Mouse (Mus musculus) CD4-positive, CD25-positive, alpha-beta regulatory T cell, adult 2 months (primary cell): Measurements from ENCODE around the gene Cnppd1.

ENCODE experiments used
- DNase-seq: peaks from one replicate; pipeline ENCODE4 v3.0.0-alpha.2; 2012; ENCODE audit warnings: low read depth, low spot score

Gene Cnppd1

GRCm38 (mm10) chr1:75142301-75143261 lies at the start of gene Cnppd1, which contains the start of gene Retreg2:
Cnppd1 (minus strand) TSS chr1:75142711.
Retreg2 (plus strand) TSS chr1:75142778.
- DNase-seq = peak; percentile 99

- peak; percentile 97 for DNase-seq
Observed at GRCm38 (mm10) chr1:75191622-75192402, 49.3 kb upstream of the Cnppd1 start, which contains the start of the genes Ankzf1 and Atg9a. Ankzf1 (plus strand) TSS chr1:75192151. Atg9a (minus strand) TSS chr1:75192196.

DNA sequence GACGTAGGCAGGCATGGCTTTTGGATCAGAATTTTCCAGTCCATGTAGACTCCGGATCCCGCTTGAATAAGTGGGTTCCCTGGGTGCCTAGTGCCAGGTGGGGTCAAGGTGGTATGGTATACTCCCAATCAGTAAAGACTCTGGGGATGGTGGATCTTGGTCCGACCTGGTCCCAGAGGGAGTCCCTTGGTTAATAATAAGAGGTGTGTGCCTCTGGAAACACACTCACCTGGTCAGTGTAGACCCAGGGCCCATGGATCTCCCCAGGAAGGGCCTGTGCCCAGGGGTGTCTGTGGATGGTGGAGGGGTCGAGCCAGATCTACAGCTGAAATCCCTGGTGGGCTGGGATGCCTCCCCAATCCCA lies 48.7 kb upstream of the Cnppd1 start:
- DNase-seq = no peak

DNA sequence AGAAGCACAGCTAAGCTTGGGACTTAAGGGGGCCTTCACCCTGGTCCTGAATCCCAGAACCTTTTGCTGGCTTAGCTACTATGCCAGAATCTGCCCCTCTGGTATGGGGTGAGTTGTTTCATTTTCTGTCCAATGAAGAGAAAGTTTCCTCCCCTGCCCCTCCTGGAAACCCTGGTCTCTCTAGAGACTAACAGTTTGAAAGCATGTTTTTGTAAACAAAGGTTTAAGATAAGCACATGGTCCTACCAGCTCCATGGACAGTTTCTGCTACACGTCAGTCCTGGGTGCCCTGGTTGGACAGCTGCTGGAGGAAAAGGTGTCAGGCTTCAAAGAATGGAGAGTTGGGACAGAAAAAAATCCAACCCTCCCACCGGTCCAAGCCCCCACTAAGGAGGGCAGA lies 48.1 kb upstream of the Cnppd1 start:
- no peak for DNase-seq

DNA sequence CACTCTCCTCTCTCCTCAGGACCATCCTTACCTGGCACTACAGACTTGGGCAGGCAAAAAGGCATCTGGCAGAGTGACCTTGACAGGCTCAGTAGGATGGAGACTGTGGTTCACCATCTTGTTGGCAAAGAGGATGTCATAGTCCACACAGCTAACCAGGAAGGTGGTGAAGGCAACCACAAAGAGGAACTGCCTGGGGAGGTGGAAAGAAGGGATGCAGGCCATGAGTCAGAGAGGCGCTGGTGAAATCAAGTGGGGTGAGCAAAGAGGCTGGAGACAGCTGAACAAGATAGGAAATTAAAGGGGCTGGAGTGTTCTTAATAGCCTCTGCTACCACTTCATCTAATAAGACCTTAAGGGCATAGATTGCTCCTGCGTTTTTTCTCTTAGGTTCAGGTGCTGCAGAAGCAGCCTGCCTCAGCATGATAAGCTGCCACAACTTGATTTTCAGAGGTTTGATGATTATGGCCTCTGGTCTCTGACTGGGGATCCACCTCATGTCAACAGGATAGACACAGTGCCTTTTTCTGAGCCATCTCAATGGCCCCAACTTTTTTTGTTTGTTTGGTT lies 45.5 kb upstream of the Cnppd1 start:
- no peak for DNase-seq

DNA sequence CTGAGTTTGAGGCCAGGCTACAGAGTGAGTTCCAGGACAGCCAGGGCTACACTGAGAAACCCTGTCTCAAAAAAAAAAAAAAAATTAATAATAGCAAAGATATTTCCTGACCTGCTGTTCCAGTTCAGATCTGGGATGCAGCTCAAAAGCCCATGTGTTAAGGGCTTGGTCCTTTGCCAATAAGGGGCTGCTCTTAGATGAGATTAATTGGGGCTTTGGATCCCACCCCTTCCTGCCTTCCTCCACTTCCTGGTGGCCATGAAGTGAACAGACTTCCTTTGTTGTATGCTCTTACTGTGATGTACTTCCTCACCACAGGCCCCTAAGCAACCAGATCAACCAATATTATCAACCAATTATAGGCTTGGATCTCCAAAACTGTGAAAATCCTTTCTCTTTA lies 44.6 kb upstream of the Cnppd1 start:
- no peak for DNase-seq

DNA sequence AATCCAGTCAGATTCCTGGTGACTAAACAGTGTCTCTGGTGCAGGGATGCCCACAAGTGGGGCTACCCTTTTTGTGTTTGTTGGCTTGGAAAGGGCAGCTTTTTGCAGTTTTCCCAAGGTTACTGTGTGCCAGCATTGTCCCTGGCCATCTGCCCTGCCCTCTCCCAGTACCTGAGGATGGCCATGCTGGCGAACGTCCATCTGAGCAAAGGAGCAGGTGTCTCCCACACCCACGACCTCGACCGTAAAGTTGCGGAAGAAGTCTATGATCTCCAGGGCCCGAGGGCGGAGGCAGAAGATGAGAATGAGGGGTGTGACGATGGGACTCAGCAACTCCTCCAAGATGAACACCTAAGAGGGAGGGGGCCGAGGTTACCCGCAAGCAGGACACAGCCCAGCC lies 43.0 kb upstream of the Cnppd1 start:
- DNase-seq = no peak

GRCm38 (mm10) chr1:75182160-75182559 lies 39.6 kb upstream of the Cnppd1 start:
- peak; percentile 24 for DNase-seq

GRCm38 (mm10) chr1:75181377-75181870 lies 38.9 kb upstream of the Cnppd1 start:
- no peak for DNase-seq

DNA sequence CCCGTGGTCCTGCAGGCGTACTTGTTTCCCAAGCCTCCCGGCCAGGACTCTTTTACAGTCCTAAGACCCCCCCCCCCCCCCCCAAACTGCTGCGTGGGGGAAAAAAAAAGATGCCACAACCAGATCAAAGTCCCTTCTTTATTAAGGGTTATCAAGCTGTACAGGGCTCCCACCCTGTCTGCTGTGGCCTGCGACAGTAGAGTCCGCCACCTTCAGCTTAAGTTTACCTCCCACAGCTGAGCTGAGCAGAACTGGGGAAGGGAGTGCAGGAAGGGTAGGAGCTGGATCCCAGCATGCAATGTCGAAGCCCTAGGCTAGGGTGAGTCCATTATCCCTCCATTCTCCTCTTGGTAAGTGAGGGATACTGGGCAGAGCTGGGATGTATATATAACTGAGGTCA lies 38.2 kb upstream of the Cnppd1 start:
- no peak for DNase-seq

DNA sequence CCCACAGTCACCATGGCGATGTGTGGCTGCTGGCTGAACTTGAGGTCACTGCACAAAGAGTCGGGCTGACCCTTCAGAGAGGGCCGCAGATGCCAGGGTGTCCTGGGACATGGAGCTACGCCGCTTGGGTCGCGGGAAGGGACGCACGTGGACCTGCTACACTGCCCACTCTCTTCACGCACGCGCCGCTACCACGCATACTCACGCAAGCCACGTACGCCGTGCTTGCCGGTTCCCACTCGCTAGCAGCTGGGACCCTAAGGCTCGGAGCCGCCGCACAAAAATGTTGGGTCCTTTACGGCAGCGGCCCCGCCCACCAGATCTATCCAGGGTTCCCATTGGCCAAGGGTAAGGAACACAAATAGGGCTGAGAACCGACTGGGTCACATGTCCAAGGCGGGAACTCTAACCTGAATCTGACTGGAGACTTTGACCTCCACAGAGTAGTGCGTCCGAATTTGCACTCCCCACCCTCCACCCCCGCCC lies 37.6 kb upstream of the Cnppd1 start, which contains the start of gene Abcb6:
Abcb6 (minus strand) TSS at position 288 of the 486 bp plus-strand sequence.
- peak; percentile 85 for DNase-seq

- peak; percentile 35 for DNase-seq
Observed at GRCm38 (mm10) chr1:75179334-75180104, 37.0 kb upstream of the Cnppd1 start.

GRCm38 (mm10) chr1:75168472-75169464 lies 26.3 kb upstream of the Cnppd1 start, which contains the start of gene Zfand2b:
Zfand2b (plus strand) TSS chr1:75168646.
- peak; percentile 98 for DNase-seq

DNA sequence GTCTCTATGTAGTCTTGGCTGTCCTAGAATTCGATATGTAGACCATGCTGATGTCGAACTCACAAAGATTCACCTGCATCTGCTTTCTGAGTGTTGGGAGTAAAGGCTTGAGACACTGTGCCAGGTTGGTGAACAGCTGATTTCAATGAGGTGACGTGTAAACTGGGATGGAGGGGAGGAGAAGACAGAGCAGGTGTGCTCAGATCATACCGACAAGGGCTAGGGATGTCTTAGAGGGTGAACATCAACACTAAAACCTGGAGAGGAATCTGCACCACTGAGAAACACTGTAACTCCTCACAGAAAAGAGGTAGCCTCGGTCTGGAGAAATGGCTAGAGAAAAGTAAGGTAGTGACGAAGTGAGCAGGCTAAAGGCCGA lies 25.6 kb upstream of the Cnppd1 start:
- DNase-seq = no peak

GRCm38 (mm10) chr1:75160256-75160617 lies 17.7 kb upstream of the Cnppd1 start:
- DNase-seq = no peak

- DNase-seq = no peak
Observed at GRCm38 (mm10) chr1:75159540-75160255, 17.2 kb upstream of the Cnppd1 start.

- DNase-seq = no peak
Observed at GRCm38 (mm10) chr1:75158990-75159389, 16.5 kb upstream of the Cnppd1 start.

DNA sequence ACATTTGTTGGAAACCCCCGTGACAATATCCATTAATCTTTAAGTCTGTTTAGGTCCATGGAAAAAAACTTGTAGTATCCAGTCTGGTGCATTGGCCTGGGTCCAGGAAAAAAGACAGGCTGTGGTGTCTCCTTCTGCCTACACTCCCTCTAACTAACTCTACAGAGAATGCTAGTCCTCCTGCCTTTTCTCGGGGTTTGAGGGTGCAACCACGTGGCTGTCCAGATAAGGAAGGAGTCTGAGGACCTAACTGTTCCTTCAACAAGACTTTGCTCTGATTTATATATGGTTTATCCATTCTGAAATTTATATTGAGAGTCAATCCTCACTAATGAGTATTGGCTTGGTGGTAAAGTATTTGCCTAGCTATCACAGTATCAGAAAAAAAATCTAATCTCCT lies 13.3 kb upstream of the Cnppd1 start:
- DNase-seq = no peak

DNA sequence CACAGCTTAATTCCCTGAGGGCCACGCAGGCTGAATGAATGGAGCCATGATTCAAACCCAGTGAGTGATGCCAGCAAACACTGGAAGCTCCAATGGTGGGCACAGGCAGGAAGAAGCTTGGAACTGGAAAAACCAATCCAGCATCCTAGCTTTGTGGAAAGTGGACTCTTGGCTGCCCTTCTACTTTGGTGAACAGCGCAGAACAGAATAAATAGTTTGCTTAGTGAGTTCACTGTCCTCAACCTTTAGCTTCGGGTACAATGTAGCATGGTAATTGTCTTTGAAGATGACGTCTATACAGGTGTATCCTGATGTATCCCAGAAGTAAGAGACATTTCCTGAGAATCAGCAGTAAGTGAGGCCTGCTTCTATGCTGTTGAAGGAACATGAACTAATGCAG lies 6.2 kb upstream of the Cnppd1 start:
- DNase-seq = no peak
